Mouse (Mus musculus): ENCODE data around the gene Cc2d2a. TPM values are rescaled to one million over a fixed set of nuclear protein-coding genes. Genes with fewer than 3 reads are reported as not detected.

Cc2d2a gene
- polyA plus RNA-seq, 1 experiment: 0.46 TPM

- Histone ChIP-seq H3K27me3 (ENCODE audit: control insufficient read depth, insufficient read depth, low read length) (no peaks in the 10 kb centered on the region), H3K36me3 (ENCODE audit: control insufficient read depth, insufficient read depth, low read length) (peaks cover 24% of the 10 kb centered on the region), H3K4me1 (ENCODE audit: control insufficient read depth, insufficient read depth, insufficient read length, low read length) (peaks cover 7% of the 10 kb centered on the region; the same call in 1 of the 2 replicates), H3K27ac (ENCODE audit: insufficient read depth, low read depth, low read length) (peak overlapping the region; percentile 69), H3K4me3 (ENCODE audit: low read depth, low read length) (no peak overlapping the region)
- no peak for TF ChIP-seq CTCF (IDR thresholded peaks at IDR 0.05; ENCODE audit: extremely low read depth, insufficient read length, insufficient replicate concordance, low read depth, low read length)
- no peak for TF ChIP-seq POLR2A (IDR thresholded peaks at IDR 0.05; ENCODE audit: low read depth, low read length)
- 40% methylated on average over 3 of the region's 3 CpGs for WGBS
These were observed 109.4 kb downstream of the Cc2d2a start for GRCm38 (mm10) chr5:43771555-43771954.

- Histone ChIP-seq H3K36me3 (ENCODE audit: control insufficient read depth, insufficient read depth, low read length) (peaks cover under 1% of the 10 kb centered on the region; the same call in 1 of the 2 replicates), H3K4me3 (ENCODE audit: low read depth, low read length) (no peak overlapping the region), H3K4me1 (ENCODE audit: control insufficient read depth, insufficient read depth, insufficient read length, low read length) (peaks cover 6% of the 10 kb centered on the region; the same call in 1 of the 2 replicates), H3K27me3 (ENCODE audit: control insufficient read depth, insufficient read depth, low read length) (no peaks in the 10 kb centered on the region), H3K27ac (ENCODE audit: insufficient read depth, low read depth, low read length) (no peak overlapping the region)
- no peak for TF ChIP-seq POLR2A (IDR thresholded peaks at IDR 0.05; ENCODE audit: low read depth, low read length)
- no peak for TF ChIP-seq CTCF (IDR thresholded peaks at IDR 0.05; ENCODE audit: extremely low read depth, insufficient read length, insufficient replicate concordance, low read depth, low read length)
These were observed 114.3 kb downstream of the Cc2d2a start for GRCm38 (mm10) chr5:43776407-43776806.

GRCm38 (mm10) chr5:43776993-43777392 lies 114.8 kb downstream of the Cc2d2a start:
- H3K36me3 ChIP-seq (ENCODE audit: control insufficient read depth, insufficient read depth, low read length): no peaks in the 10 kb centered on the region; the same call in 1 of the 2 replicates
- no peak overlapping the region for H3K4me3 ChIP-seq (ENCODE audit: low read depth, low read length)
- H3K27ac ChIP-seq (ENCODE audit: insufficient read depth, low read depth, low read length): no peak overlapping the region
- WGBS: 32% methylated on average over 1 of the region's 1 CpGs
- H3K4me1 ChIP-seq (ENCODE audit: control insufficient read depth, insufficient read depth, insufficient read length, low read length): peaks cover 5% of the 10 kb centered on the region; the same call in 1 of the 2 replicates
- H3K27me3 ChIP-seq (ENCODE audit: control insufficient read depth, insufficient read depth, low read length): no peaks in the 10 kb centered on the region
- TF ChIP-seq POLR2A (IDR thresholded peaks at IDR 0.05; ENCODE audit: low read depth, low read length): no peak
- no peak for TF ChIP-seq CTCF (IDR thresholded peaks at IDR 0.05; ENCODE audit: extremely low read depth, insufficient read length, insufficient replicate concordance, low read depth, low read length)

- H3K4me3 ChIP-seq (ENCODE audit: low read depth, low read length): no peak overlapping the region
- WGBS: 94% methylated on average over 3 of the region's 3 CpGs
- TF ChIP-seq CTCF (IDR thresholded peaks at IDR 0.05; ENCODE audit: extremely low read depth, insufficient read length, insufficient replicate concordance, low read depth, low read length) (no peak), POLR2A (IDR thresholded peaks at IDR 0.05; ENCODE audit: low read depth, low read length) (no peak)
- no peaks in the 10 kb centered on the region; the same call in 1 of the 2 replicates for H3K36me3 ChIP-seq (ENCODE audit: control insufficient read depth, insufficient read depth, low read length)
- peaks cover 5% of the 10 kb centered on the region; the same call in 1 of the 2 replicates for H3K4me1 ChIP-seq (ENCODE audit: control insufficient read depth, insufficient read depth, insufficient read length, low read length)
- no peaks in the 10 kb centered on the region for H3K27me3 ChIP-seq (ENCODE audit: control insufficient read depth, insufficient read depth, low read length)
- H3K27ac ChIP-seq (ENCODE audit: insufficient read depth, low read depth, low read length): no peak overlapping the region
These were observed 116.4 kb downstream of the Cc2d2a start for GRCm38 (mm10) chr5:43778583-43778982.

GRCm38 (mm10) chr5:43781423-43781976 lies 119.4 kb downstream of the Cc2d2a start:
- H3K4me3 ChIP-seq (ENCODE audit: low read depth, low read length): peak overlapping the region; percentile 79
- H3K27me3 ChIP-seq (ENCODE audit: control insufficient read depth, insufficient read depth, low read length): no peaks in the 10 kb centered on the region
- H3K4me1 ChIP-seq (ENCODE audit: control insufficient read depth, insufficient read depth, insufficient read length, low read length): peaks cover 6% of the 10 kb centered on the region; the same call in 1 of the 2 replicates
- peak overlapping the region; percentile 60 for H3K27ac ChIP-seq (ENCODE audit: insufficient read depth, low read depth, low read length)
- TF ChIP-seq POLR2A (IDR thresholded peaks at IDR 0.05; ENCODE audit: low read depth, low read length) (no peak), CTCF (IDR thresholded peaks at IDR 0.05; ENCODE audit: extremely low read depth, insufficient read length, insufficient replicate concordance, low read depth, low read length) (no peak)
- under 1% methylated on average over 61 of the region's 61 CpGs for WGBS
- no peaks in the 10 kb centered on the region; the same call in 1 of the 2 replicates for H3K36me3 ChIP-seq (ENCODE audit: control insufficient read depth, insufficient read depth, low read length)

- WGBS: 2% methylated on average over 80 of the region's 82 CpGs
- no peak for TF ChIP-seq CTCF (IDR thresholded peaks at IDR 0.05; ENCODE audit: extremely low read depth, insufficient read length, insufficient replicate concordance, low read depth, low read length)
- TF ChIP-seq POLR2A (IDR thresholded peaks at IDR 0.05; ENCODE audit: low read depth, low read length): peak; percentile 80
- H3K36me3 ChIP-seq (ENCODE audit: control insufficient read depth, insufficient read depth, low read length): no peaks in the 10 kb centered on the region; the same call in 1 of the 2 replicates
- H3K27ac ChIP-seq (ENCODE audit: insufficient read depth, low read depth, low read length): peak overlapping the region; percentile 93
- H3K27me3 ChIP-seq (ENCODE audit: control insufficient read depth, insufficient read depth, low read length): no peaks in the 10 kb centered on the region
- peak overlapping the region; percentile 79 for H3K4me3 ChIP-seq (ENCODE audit: low read depth, low read length)
- H3K4me1 ChIP-seq (ENCODE audit: control insufficient read depth, insufficient read depth, insufficient read length, low read length): peaks cover 6% of the 10 kb centered on the region; the same call in 1 of the 2 replicates
These were observed 120.1 kb downstream of the Cc2d2a start for GRCm38 (mm10) chr5:43781977-43782930.

- Histone ChIP-seq H3K4me1 (ENCODE audit: control insufficient read depth, insufficient read depth, insufficient read length, low read length) (peaks cover 6% of the 10 kb centered on the region; the same call in 1 of the 2 replicates), H3K27me3 (ENCODE audit: control insufficient read depth, insufficient read depth, low read length) (no peaks in the 10 kb centered on the region), H3K27ac (ENCODE audit: insufficient read depth, low read depth, low read length) (peak overlapping the region; percentile 63), H3K36me3 (ENCODE audit: control insufficient read depth, insufficient read depth, low read length) (no peaks in the 10 kb centered on the region), H3K4me3 (ENCODE audit: low read depth, low read length) (no peak overlapping the region)
- TF ChIP-seq CTCF (IDR thresholded peaks at IDR 0.05; ENCODE audit: extremely low read depth, insufficient read length, insufficient replicate concordance, low read depth, low read length): no peak
- TF ChIP-seq POLR2A (IDR thresholded peaks at IDR 0.05; ENCODE audit: low read depth, low read length): no peak
- WGBS: 46% methylated on average over 2 of the region's 2 CpGs
These were observed 121.8 kb downstream of the Cc2d2a start for GRCm38 (mm10) chr5:43783996-43784395.

Data from small intestine, adult 2 months (tissue).